Mouse (Mus musculus) heart, adult 2 months (tissue): Measurements from ENCODE around the gene Oosp3. TPM values are rescaled to one million over a fixed set of nuclear protein-coding genes. Genes with fewer than 3 reads are reported as not detected.

Source experiments
- DNase-seq, 2 experiments: peaks; one replicate each; pipeline ENCODE4 v3.0.0; 2021
- H3K27ac ChIP-seq: fragments of 200-600 bp; 2 replicates; pipeline ENCODE4 v1.8.1; 2022
- H3K27me3 ChIP-seq: fragments of 200-500 bp; 2 replicates; pipeline ENCODE4 v1.6.1; 2012; ENCODE audit warnings: mild to moderate bottlenecking, low read length, inconsistent platforms, mixed read lengths; ENCODE audit not compliant: control insufficient read depth, insufficient read depth
- H3K36me3 ChIP-seq: fragments of 200-500 bp; 2 replicates; pipeline ENCODE4 v1.6.1; 2012; ENCODE audit warnings: low read length, inconsistent platforms; ENCODE audit not compliant: control insufficient read depth, insufficient read depth
- H3K4me1 ChIP-seq: fragments of 200-500 bp; 2 replicates; pipeline ENCODE4 v1.6.1; 2011; ENCODE audit warnings: low read length; ENCODE audit not compliant: control insufficient read depth, insufficient read depth
- H3K4me3 ChIP-seq: fragments of 200-600 bp; 2 replicates; pipeline ENCODE4 v1.8.1; 2022
- H3K79me2 ChIP-seq: fragments of 200-500 bp; replicated peaks from 2 replicates; pipeline ENCODE4 v1.6.1; 2012; ENCODE audit warnings: mild to moderate bottlenecking, inconsistent platforms, low read length, moderate library complexity, mixed read lengths; ENCODE audit not compliant: control insufficient read depth, insufficient read depth
- H3K9ac ChIP-seq: fragments of 200-500 bp; 2 replicates; pipeline ENCODE4 v1.6.1; 2012; ENCODE audit warnings: low read depth, mild to moderate bottlenecking, control low read depth, inconsistent platforms, low read length, mixed read lengths
- CTCF ChIP-seq: fragments of 200-600 bp; IDR thresholded peaks from 2 replicates; pipeline ENCODE4 v1.8.1; 2022; ENCODE audit warnings: antibody characterized with exemption, mild to moderate bottlenecking, moderate library complexity
- EP300 ChIP-seq: fragments of 200-500 bp; IDR thresholded peaks from 2 replicates; pipeline ENCODE4 v1.6.1; 2011; ENCODE audit warnings: low read depth, low read length, control low read depth; ENCODE audit not compliant: insufficient read depth
- POLR2A ChIP-seq: fragments of 200-500 bp; IDR thresholded peaks from 2 replicates; pipeline ENCODE4 v1.6.1; 2011; ENCODE audit warnings: mild to moderate bottlenecking, low read depth, low read length, control low read depth; ENCODE audit not compliant: insufficient read depth
- WGBS: fragments of 180-500 bp; shearing (Covaris S2); methylation state at CpG from one replicate; pipeline ENCODE4 v1.1.7; 2018; 5-methylcytosine and 5-hydroxymethylcytosine counted together
- intact Hi-C: fragments of 180-260 bp; cut with DNase I; formaldehyde crosslinking; loops from one replicate; pipeline ENCODE4 v1.15.1; 2025
- polyA plus RNA-seq: library from polyadenylated mRNA; depleted of rRNA; stranded (reverse); fragments of >200 nt; gene quantifications from 2 replicates; pipeline ENCODE4 v1.2.3, GENCODE M21; 2012; rRNA removed
- total RNA-seq, 2 experiments: library from RNA; stranded (reverse); gene quantifications; 2 replicates each; pipeline ENCODE4 v1.2.3; 2021

The Oosp3 gene
- total and polyA plus RNA-seq, 3 experiments: not detected

DNA sequence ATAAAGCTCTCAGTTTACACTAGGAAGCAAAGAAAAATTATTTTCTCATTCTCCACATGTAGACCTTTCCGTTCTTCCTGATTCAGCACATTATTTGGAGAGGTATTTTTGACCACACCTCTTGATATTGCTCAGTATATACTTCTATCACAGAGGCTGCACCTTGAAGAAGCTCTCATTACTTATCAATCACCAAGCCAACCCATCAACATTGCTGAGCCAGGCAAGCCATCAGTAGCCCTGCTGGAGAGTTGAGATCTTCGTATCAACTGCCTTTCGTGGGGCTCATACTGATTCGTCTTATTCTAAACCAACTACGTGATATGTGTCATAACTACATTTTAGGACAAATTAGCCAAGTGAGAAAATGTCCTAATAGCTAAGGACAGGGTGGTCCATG lies 30.4 kb downstream of the Oosp3 start:
- 87% methylated on average over 5 of the region's 5 CpGs for WGBS
- intact Hi-C loops: no loop called here

DNA sequence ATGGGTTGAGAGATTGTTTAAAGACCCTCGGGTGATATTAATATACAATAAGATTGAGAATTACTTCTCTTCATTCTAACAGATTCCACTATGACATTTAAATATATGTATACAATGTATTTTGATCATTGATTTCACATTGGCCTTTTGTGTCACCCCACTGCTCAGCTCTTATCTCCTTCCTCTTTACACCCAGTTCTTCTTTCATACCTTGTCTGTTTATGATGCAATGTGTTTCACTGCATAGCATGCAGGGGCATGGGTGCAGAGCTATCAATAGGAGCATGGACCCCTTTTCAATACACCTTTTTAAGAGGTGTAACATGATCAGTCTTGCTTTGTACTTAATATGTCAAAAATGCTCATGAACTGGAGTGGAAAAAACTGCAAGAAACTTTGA lies 33.4 kb downstream of the Oosp3 start:
- 56% methylated on average over 1 of the region's 1 CpGs for WGBS
- DNase-seq: no peak
- Histone ChIP-seq H3K36me3 (no peaks in the 10 kb centered on the region), H3K4me1 (no peaks in the 10 kb centered on the region), H3K4me3 (no peak overlapping the region), H3K27ac (no peak overlapping the region), H3K9ac (no peak overlapping the region), H3K27me3 (no peaks in the 10 kb centered on the region), H3K79me2 (no peaks in the 10 kb centered on the region)
- TF ChIP-seq EP300 (no peak), POLR2A (no peak), CTCF (no peak)
- intact Hi-C loops: no loop called here

More for the DNA sequence above, 30.4 kb downstream of the Oosp3 start:
- TF ChIP-seq POLR2A (no peak), CTCF (no peak), EP300 (no peak)
- Histone ChIP-seq H3K27me3 (no peaks in the 10 kb centered on the region), H3K79me2 (no peaks in the 10 kb centered on the region), H3K4me1 (no peaks in the 10 kb centered on the region), H3K36me3 (no peaks in the 10 kb centered on the region), H3K9ac (no peak overlapping the region), H3K4me3 (no peak overlapping the region), H3K27ac (no peak overlapping the region)
- no peak for DNase-seq

GRCm38 (mm10) chr19:11736455-11736854 lies 39.6 kb downstream of the Oosp3 start:
- H3K79me2 ChIP-seq: no peaks in the 10 kb centered on the region
- no peak for TF ChIP-seq POLR2A
- no peak for TF ChIP-seq EP300
- TF ChIP-seq CTCF: no peak
- WGBS: 33% methylated on average over 1 of the region's 1 CpGs
- H3K36me3 ChIP-seq: no peaks in the 10 kb centered on the region
- no peaks in the 10 kb centered on the region for H3K4me1 ChIP-seq
- no peaks in the 10 kb centered on the region for H3K27me3 ChIP-seq
- no peak overlapping the region for H3K4me3 ChIP-seq
- no peak overlapping the region for H3K9ac ChIP-seq
- H3K27ac ChIP-seq: no peak overlapping the region
- intact Hi-C loops: no loop called here
- DNase-seq: no peak

- Histone ChIP-seq H3K79me2 (no peaks in the 10 kb centered on the region), H3K36me3 (no peaks in the 10 kb centered on the region), H3K27ac (no peak overlapping the region), H3K4me1 (no peaks in the 10 kb centered on the region), H3K9ac (no peak overlapping the region), H3K27me3 (no peaks in the 10 kb centered on the region), H3K4me3 (no peak overlapping the region)
- DNase-seq: no peak
- intact Hi-C loops: no loop called here
- no peak for TF ChIP-seq CTCF
- no peak for TF ChIP-seq EP300
- TF ChIP-seq POLR2A: no peak
Observed at GRCm38 (mm10) chr19:11745680-11746079, 48.8 kb downstream of the Oosp3 start.

DNA sequence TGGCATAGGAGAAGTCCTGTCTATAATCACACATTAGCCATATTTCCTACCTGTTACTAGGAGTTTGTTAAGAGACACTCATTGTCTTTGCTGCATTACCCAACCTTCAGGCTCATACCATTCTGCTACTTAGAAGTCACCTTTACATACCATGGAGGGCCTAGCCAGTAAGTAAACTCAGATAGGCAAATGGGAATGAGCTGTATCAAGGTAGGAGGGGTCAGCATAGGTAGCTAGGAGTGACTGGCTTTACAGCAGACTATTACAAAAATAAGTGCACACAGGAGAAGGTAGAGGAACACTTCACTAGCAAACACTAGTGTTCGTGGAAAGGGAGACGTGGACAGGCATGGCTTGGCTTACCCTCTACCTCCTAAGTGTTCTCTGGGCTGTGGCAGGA lies 50.4 kb downstream of the Oosp3 start, which contains the start of gene Gif:
Gene Gif (plus strand): TSS at position 257 of the 400 bp plus-strand sequence.
- no peak for TF ChIP-seq POLR2A
- no peak for TF ChIP-seq CTCF
- TF ChIP-seq EP300: no peak
- H3K4me3 ChIP-seq: no peak within 1 kb of the TSS
- H3K4me1 ChIP-seq: no peaks in the 10 kb centered on the region
- no peaks in the 10 kb centered on the region for H3K36me3 ChIP-seq
- H3K27ac ChIP-seq: no peak within 1 kb of the TSS
- H3K27me3 ChIP-seq: no peaks in the 10 kb centered on the region
- WGBS: 74% methylated on average over 2 of the region's 2 CpGs
- intact Hi-C loops: no loop called here
- no peak within 1 kb of the TSS for H3K9ac ChIP-seq
- DNase-seq: no peak
- H3K79me2 ChIP-seq: no peaks in the 10 kb centered on the region

Other genes with a start within 250 kb of the Oosp3 start
- 1 to 10 TPM; 8.1 to 9.1 TPM for gene Ms4a6c, start 227.7 kb upstream of the Oosp3 start, total RNA-seq
- 3.9 and 4.0 TPM in 2 replicates for gene Ms4a6c, start 227.7 kb upstream of the Oosp3 start, polyA plus RNA-seq
- under 1 TPM in 1 of 2 experiments, not detected in 1; 0.32 TPM for gene Gm8369, start 211.1 kb upstream of the Oosp3 start, total RNA-seq
- 1.4 and 1.7 TPM in 2 replicates for gene Gm8369, start 211.1 kb upstream of the Oosp3 start, polyA plus RNA-seq
- 1 to 10 TPM; 5.1 to 9.3 TPM for gene Ms4a6b, start 180.5 kb upstream of the Oosp3 start, total RNA-seq
- gene Ms4a6b, start 180.5 kb upstream of the Oosp3 start, polyA plus RNA-seq: 3.1 and 4.5 TPM in 2 replicates
- gene Ms4a4d, start 160.3 kb upstream of the Oosp3 start, total RNA-seq: 1 to 10 TPM; 6.9 to 8.0 TPM
- gene Ms4a4d, start 160.3 kb upstream of the Oosp3 start, polyA plus RNA-seq: 16.0 and 19.6 TPM in 2 replicates
- 1 to 10 TPM; 3.6 to 3.9 TPM for gene Ms4a6d, start 92.2 kb upstream of the Oosp3 start, total RNA-seq
- 1.8 and 2.7 TPM in 2 replicates for gene Ms4a6d, start 92.2 kb upstream of the Oosp3 start, polyA plus RNA-seq
- gene Ms4a2, start 73.3 kb upstream of the Oosp3 start, total RNA-seq: under 1 TPM in 1 of 2 experiments, not detected in 1; 0.16 TPM
- 0.12 and 0.18 TPM in 2 replicates for gene Ms4a2, start 73.3 kb upstream of the Oosp3 start, polyA plus RNA-seq
- gene Ms4a3, start 56.2 kb upstream of the Oosp3 start, total RNA-seq: not detected
- gene Ms4a3, start 56.2 kb upstream of the Oosp3 start, polyA plus RNA-seq: not detected in 2 replicates
- gene Oosp2, start 36.5 kb upstream of the Oosp3 start, total RNA-seq: not detected
- gene Oosp2, start 36.5 kb upstream of the Oosp3 start, polyA plus RNA-seq: not detected in 2 replicates
- not detected for gene Oosp1, start 5.9 kb upstream of the Oosp3 start, total RNA-seq
- gene Oosp1, start 5.9 kb upstream of the Oosp3 start, polyA plus RNA-seq: not detected in 2 replicates
- gene Gif, start 50.5 kb downstream of the Oosp3 start, total RNA-seq: not detected
- gene Gif, start 50.5 kb downstream of the Oosp3 start, polyA plus RNA-seq: not detected in 2 replicates
- gene Mrpl16, start 73.3 kb downstream of the Oosp3 start, total RNA-seq: 100 to 1,000 TPM in 1 of 2 experiments, 10 to 100 TPM in 1; 99.5 to 109 TPM
- gene Mrpl16, start 73.3 kb downstream of the Oosp3 start, polyA plus RNA-seq: 41.8 and 58.7 TPM in 2 replicates
- 1 to 10 TPM; 3.6 to 3.9 TPM for gene Stx3, start 122.3 kb downstream of the Oosp3 start, total RNA-seq
- 3.9 and 6.1 TPM in 2 replicates for gene Stx3, start 122.3 kb downstream of the Oosp3 start, polyA plus RNA-seq
- gene Olfr1417, start 142.2 kb downstream of the Oosp3 start, total RNA-seq: not detected
- not detected in 2 replicates for gene Olfr1417, start 142.2 kb downstream of the Oosp3 start, polyA plus RNA-seq
- gene Olfr1418, start 164.0 kb downstream of the Oosp3 start, total RNA-seq: not detected
- gene Olfr1418, start 164.0 kb downstream of the Oosp3 start, polyA plus RNA-seq: not detected in 2 replicates
- gene Olfr1419, start 178.1 kb downstream of the Oosp3 start, total RNA-seq: not detected
- not detected in 2 replicates for gene Olfr1419, start 178.1 kb downstream of the Oosp3 start, polyA plus RNA-seq
- gene Olfr1420, start 189.5 kb downstream of the Oosp3 start, total RNA-seq: not detected
- not detected in 2 replicates for gene Olfr1420, start 189.5 kb downstream of the Oosp3 start, polyA plus RNA-seq
- 10 to 100 TPM; 28.6 to 32.7 TPM for gene Patl1, start 215.3 kb downstream of the Oosp3 start, total RNA-seq
- 19.3 and 23.2 TPM in 2 replicates for gene Patl1, start 215.3 kb downstream of the Oosp3 start, polyA plus RNA-seq